Mouse (Mus musculus) CH12.LX (cell line): Measurements from ENCODE around the gene Galnt17. TPM values are rescaled to one million over a fixed set of nuclear protein-coding genes. Genes with fewer than 3 reads are reported as not detected.

Experiments
- DNase-seq: peaks from one replicate; pipeline ENCODE4 v3.0.0-alpha.2; 2013; ENCODE audit errors: extremely low read depth
- H3K27ac ChIP-seq: 2 replicates; pipeline ENCODE4 v1.5.1; 2012; ENCODE audit warnings: low read depth, mild to moderate bottlenecking, control low read depth, moderate library complexity; ENCODE audit not compliant: insufficient read depth
- H3K27me3 ChIP-seq: replicated peaks from 2 replicates; pipeline ENCODE3; 2012; ENCODE audit warnings: inconsistent platforms
- H3K36me3 ChIP-seq, 2 experiments: replicated peaks in 1 of 2; 2 replicates each; pipeline versions ENCODE3 to v1.6.1; 2012; ENCODE audit warnings: inconsistent platforms in 1 of 2, low read length in 1 of 2, mild to moderate bottlenecking in 1 of 2, mixed read lengths in 1 of 2, moderate library complexity in 1 of 2; ENCODE audit not compliant: control insufficient read depth in 1 of 2, insufficient read depth in 1 of 2
- H3K4me1 ChIP-seq, 2 experiments: 2 replicates each; pipeline ENCODE4 v1.6.1; 2012; ENCODE audit warnings: inconsistent platforms in 1 of 2, moderate library complexity in 1 of 2; ENCODE audit not compliant: insufficient read depth in 2 of 2, control insufficient read depth in 1 of 2
- H3K4me2 ChIP-seq: 2 replicates; pipeline ENCODE4 v1.6.1; 2012; ENCODE audit warnings: low read depth, mild to moderate bottlenecking, control low read depth; ENCODE audit not compliant: poor library complexity, insufficient read depth, severe bottlenecking
- H3K4me3 ChIP-seq, 3 experiments: fragments of 150-350 bp in 1 of 3; sonication (generic) in 1 of 3; replicated peaks in 1 of 3; 2 replicates each; pipeline versions ENCODE3 to v1.5.1; 2011 to 2012; ENCODE audit warnings: low read depth in 2 of 3, low read length in 2 of 3, mild to moderate bottlenecking in 2 of 3, moderate library complexity in 2 of 3, control low read depth in 1 of 3, improper control_type of control experiment in 1 of 3, inconsistent platforms in 1 of 3, mixed read lengths in 1 of 3; ENCODE audit not compliant: poor library complexity in 1 of 3
- H3K79me2 ChIP-seq: replicated peaks from 2 replicates; pipeline ENCODE4 v1.6.1; 2012; ENCODE audit warnings: mild to moderate bottlenecking, moderate library complexity; ENCODE audit not compliant: control insufficient read depth, poor library complexity, insufficient read depth, severe bottlenecking; ENCODE audit errors: extremely low read depth
- H3K9ac ChIP-seq: 2 replicates; pipeline ENCODE4 v1.6.1; 2012; ENCODE audit warnings: low read depth, mild to moderate bottlenecking, control low read depth, moderate library complexity; ENCODE audit not compliant: insufficient read depth
- H3K9me3 ChIP-seq: replicated peaks from 2 replicates; pipeline ENCODE3; 2012; ENCODE audit warnings: low read length, inconsistent platforms, mixed read lengths
- CTCF ChIP-seq, 2 experiments: IDR thresholded peaks in 1 of 2; conservative IDR thresholded peaks in 1 of 2; 2 replicates each; pipeline ENCODE4 v1.5.1; 2011 to 2012; ENCODE audit warnings: low read depth in 2 of 2, low read length in 2 of 2, improper control_type of control experiment in 1 of 2, inconsistent platforms in 1 of 2, mild to moderate bottlenecking in 1 of 2, moderate library complexity in 1 of 2
- JUND ChIP-seq: conservative IDR thresholded peaks from 2 replicates; pipeline ENCODE4 v1.6.1; 2011; ENCODE audit warnings: low read depth, low read length, improper control_type of control experiment
- MXI1 ChIP-seq: IDR thresholded peaks from 2 replicates; pipeline ENCODE4 v1.6.1; 2011; ENCODE audit warnings: mild to moderate bottlenecking, low read depth, low read length, improper control_type of control experiment
- NELFE ChIP-seq: IDR thresholded peaks from 2 replicates; pipeline ENCODE4 v1.6.1; 2011; ENCODE audit warnings: low read depth, low read length, improper control_type of control experiment
- POLR2A ChIP-seq: IDR thresholded peaks from 2 replicates; pipeline ENCODE4 v1.6.1; 2011; ENCODE audit warnings: low read depth, mild to moderate bottlenecking, improper control_type of control experiment, low read length
- POLR2AphosphoS2 ChIP-seq: IDR thresholded peaks from 2 replicates; pipeline ENCODE4 v1.6.1; 2011; ENCODE audit warnings: low read depth, low read length, improper control_type of control experiment
- SIN3A ChIP-seq: IDR thresholded peaks from 2 replicates; pipeline ENCODE4 v1.6.1; 2012; ENCODE audit warnings: low read length, improper control_type of control experiment, inconsistent platforms
- SMC3 ChIP-seq: IDR thresholded peaks from 2 replicates; pipeline ENCODE4 v1.6.1; 2011; ENCODE audit warnings: low read depth, low read length, improper control_type of control experiment
- TBP ChIP-seq: conservative IDR thresholded peaks from 2 replicates; pipeline ENCODE4 v1.6.1; 2011; ENCODE audit warnings: low read depth, low read length, improper control_type of control experiment
- TCF12 ChIP-seq: IDR thresholded peaks from 2 replicates; pipeline ENCODE4 v1.6.1; 2014; ENCODE audit warnings: low read depth, mild to moderate bottlenecking, inconsistent platforms, low read length, improper control_type of control experiment
- USF2 ChIP-seq: conservative IDR thresholded peaks from 2 replicates; pipeline ENCODE4 v1.6.1; 2011; ENCODE audit warnings: low read depth, low read length, improper control_type of control experiment
- ZKSCAN1 ChIP-seq: IDR thresholded peaks from 2 replicates; pipeline ENCODE4 v1.6.1; 2012; ENCODE audit warnings: low read depth, inconsistent platforms, low read length, improper control_type of control experiment, borderline replicate concordance
- ZMIZ1 ChIP-seq: IDR thresholded peaks from 2 replicates; pipeline ENCODE4 v1.6.1; 2012; ENCODE audit warnings: low read depth, mild to moderate bottlenecking, inconsistent platforms, low read length, improper control_type of control experiment
- dilution Hi-C: fragments of 300-500 bp; cut with MboI; formaldehyde crosslinking; loops from 2 replicates; pipeline ENCODE4 v1.14.3; 2020; ENCODE audit warnings: low sequenced_read_pairs; ENCODE audit not compliant: extremely low pct_unique_long_range_greater_than_20kb, extremely low pct_ligation_motif_present
- in situ Hi-C: fragments of 300-500 bp; cut with MboI; formaldehyde crosslinking; loops from 3 replicates; pipeline ENCODE4 v1.14.3; 2019; ENCODE audit warnings: low sequenced_read_pairs, low pct_ligation_motif_present, low pct_unique_long_range_greater_than_20kb, mixed read lengths
- polyA plus RNA-seq: library from polyadenylated mRNA; unstranded; fragments of >175 nt; gene quantifications from 2 replicates; pipeline ENCODE4 v1.2.1, GENCODE M21; 2012; ENCODE audit warnings: low read depth; ENCODE audit not compliant: insufficient read length
- total RNA-seq, 2 experiments: library from RNA; depleted of rRNA; stranded (reverse); fragments of 300-350 nt in 1 of 2; fragments of >200 nt in 1 of 2; gene quantifications; 2 replicates each; pipeline ENCODE4 v1.2.3; 2012 to 2014

Galnt17 gene
- total and polyA plus RNA-seq, 3 experiments = 0.09 TPM; not detected in 2

DNA sequence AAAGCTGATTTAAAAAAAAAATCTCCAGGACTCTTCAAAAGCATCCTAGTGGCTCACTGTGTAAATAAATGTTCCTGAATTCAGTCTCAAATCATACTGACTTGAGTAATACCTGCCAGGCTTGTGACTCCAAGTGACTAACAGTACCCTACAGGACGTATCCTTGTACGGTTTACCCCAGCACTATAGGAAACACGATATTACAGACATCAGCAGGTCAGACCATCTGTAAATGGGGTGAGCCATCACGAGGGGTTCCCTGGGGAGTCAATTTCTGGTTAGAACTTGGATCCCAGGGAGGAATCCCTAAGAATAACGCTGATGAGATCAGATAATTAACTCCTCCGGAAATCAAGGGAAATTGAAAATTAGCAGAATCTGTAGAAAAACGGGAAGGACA lies 294.5 kb downstream of the Galnt17 start:
- Histone ChIP-seq H3K9me3 (peaks cover 61% of the 10 kb centered on the region), H3K4me2 (no peak overlapping the region), H3K27ac (no peak overlapping the region), H3K27me3 (no peaks in the 10 kb centered on the region), H3K4me3 (no peak overlapping the region), H3K36me3 (no peaks in the 10 kb centered on the region), H3K79me2 (no peaks in the 10 kb centered on the region), H3K9ac (no peak overlapping the region), H3K4me1 (no peaks in the 10 kb centered on the region)
- no peak for DNase-seq
- in situ Hi-C loops = no loop called here
- TF ChIP-seq TBP (no peak), MXI1 (no peak), POLR2AphosphoS2 (no peak), POLR2A (no peak), USF2 (no peak), SIN3A (no peak), JUND (no peak), NELFE (no peak), SMC3 (no peak)
- dilution Hi-C loops = no loop called here

DNA sequence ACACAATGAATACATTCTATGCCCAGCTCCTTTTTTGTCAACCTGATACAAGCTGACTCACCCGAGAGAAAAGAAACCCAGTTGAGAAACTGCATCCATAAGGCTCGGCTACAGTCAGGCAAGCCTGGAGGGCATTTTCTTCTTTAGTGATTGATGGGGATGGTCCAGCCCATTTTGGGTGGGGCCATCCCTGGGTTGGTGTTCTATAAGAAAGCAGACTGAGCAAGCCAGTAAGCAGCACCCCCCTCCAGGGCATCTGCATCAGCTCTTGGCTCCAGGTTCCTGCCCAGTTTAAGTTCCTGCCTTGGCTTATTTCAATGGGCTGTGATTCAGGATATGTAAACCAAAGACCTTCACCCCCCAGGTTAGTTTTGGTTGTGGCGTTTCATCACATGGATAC lies 295.2 kb downstream of the Galnt17 start:
- no peak for DNase-seq
- dilution Hi-C loops = no loop called here
- peaks cover 54% of the 10 kb centered on the region for H3K9me3 ChIP-seq
- no peak overlapping the region for H3K9ac ChIP-seq
- H3K27ac ChIP-seq = no peak overlapping the region
- H3K4me3 ChIP-seq = no peak overlapping the region
- no peaks in the 10 kb centered on the region for H3K27me3 ChIP-seq
- H3K79me2 ChIP-seq = no peaks in the 10 kb centered on the region
- TF ChIP-seq ZKSCAN1 = no peak
- TF ChIP-seq TCF12 = no peak
- no peak overlapping the region for H3K4me2 ChIP-seq
- no peaks in the 10 kb centered on the region for H3K4me1 ChIP-seq
- in situ Hi-C loops = no loop called here
- no peaks in the 10 kb centered on the region for H3K36me3 ChIP-seq

GRCm38 (mm10) chr5:131009510-131009909 lies 298.8 kb downstream of the Galnt17 start:
- no peak for TF ChIP-seq ZMIZ1
- TF ChIP-seq CTCF (conservative IDR thresholded peaks at IDR 0.05 in 1 of 2, IDR thresholded peaks at IDR 0.05 in 1 of 2; ENCODE audit: low read depth in 2 of 2, low read length in 2 of 2) = peak; percentile 17 to 23; a peak in 3 of 4 replicates
- DNase-seq = peak; percentile 18
- dilution Hi-C loops = no loop called here
- Histone ChIP-seq H3K4me1 (no peaks in the 10 kb centered on the region), H3K4me2 (no peak overlapping the region), H3K27ac (no peak overlapping the region), H3K36me3 (no peaks in the 10 kb centered on the region), H3K9me3 (peaks cover 50% of the 10 kb centered on the region), H3K27me3 (no peaks in the 10 kb centered on the region), H3K79me2 (no peaks in the 10 kb centered on the region), H3K4me3 (no peak overlapping the region), H3K9ac (no peak overlapping the region)
- in situ Hi-C loops = no loop called here
